Mouse (Mus musculus): ENCODE measurements around the gene Fam47e. TPM values are rescaled to one million over a fixed set of nuclear protein-coding genes. Genes with fewer than 3 reads are reported as not detected.
A peak's percentile ranks its signal among the peaks of the same experiment; 100 is the strongest.

Fam47e gene
- polyA plus RNA-seq, 1 experiment = 9.1 TPM

GRCm38 (mm10) chr5:92595026-92595425, 40.2 kb downstream of the Fam47e start:
- TF ChIP-seq POLR2A (IDR thresholded peaks at IDR 0.05; ENCODE audit: borderline replicate concordance, extremely low read depth, low read depth, low read length) = no peak
- TF ChIP-seq CTCF (IDR thresholded peaks at IDR 0.05; ENCODE audit: insufficient read depth, low read length) = no peak
- WGBS = 86% methylated on average over 5 of the region's 5 CpGs
- no peak for DNase-seq
- Histone ChIP-seq H3K4me1 (ENCODE audit: control insufficient read depth, insufficient read depth, low read length) (no peaks in the 10 kb centered on the region), H3K4me3 (replicated peaks; ENCODE audit: extremely low read depth, low read depth, low read length) (no peak overlapping the region)

- Histone ChIP-seq H3K4me3 (replicated peaks; ENCODE audit: extremely low read depth, low read depth, low read length) (no peak overlapping the region), H3K4me1 (ENCODE audit: control insufficient read depth, insufficient read depth, low read length) (no peaks in the 10 kb centered on the region)
- DNase-seq = no peak
- TF ChIP-seq POLR2A (IDR thresholded peaks at IDR 0.05; ENCODE audit: borderline replicate concordance, extremely low read depth, low read depth, low read length) (no peak), CTCF (IDR thresholded peaks at IDR 0.05; ENCODE audit: insufficient read depth, low read length) (no peak)
- 89% methylated on average over 8 of the region's 8 CpGs for WGBS
Observed at GRCm38 (mm10) chr5:92596865-92597264, 42.0 kb downstream of the Fam47e start.

GRCm38 (mm10) chr5:92599030-92599429, 44.2 kb downstream of the Fam47e start:
- Histone ChIP-seq H3K4me1 (ENCODE audit: control insufficient read depth, insufficient read depth, low read length) (no peaks in the 10 kb centered on the region), H3K4me3 (replicated peaks; ENCODE audit: extremely low read depth, low read depth, low read length) (no peak overlapping the region)
- WGBS = 67% methylated on average over 10 of the region's 10 CpGs
- DNase-seq = no peak
- TF ChIP-seq CTCF (IDR thresholded peaks at IDR 0.05; ENCODE audit: insufficient read depth, low read length) = no peak
- TF ChIP-seq POLR2A (IDR thresholded peaks at IDR 0.05; ENCODE audit: borderline replicate concordance, extremely low read depth, low read depth, low read length) = no peak

- H3K4me3 ChIP-seq (replicated peaks; ENCODE audit: extremely low read depth, low read depth, low read length) = peak within 1 kb of the TSS; percentile 62
- peak; percentile 66 for DNase-seq
- 1% methylated on average over 64 of the region's 69 CpGs for WGBS
- TF ChIP-seq POLR2A (IDR thresholded peaks at IDR 0.05; ENCODE audit: borderline replicate concordance, extremely low read depth, low read depth, low read length) = peak; percentile 32; the same call in 1 of the 2 replicates
- no peak for TF ChIP-seq CTCF (IDR thresholded peaks at IDR 0.05; ENCODE audit: insufficient read depth, low read length)
- H3K4me1 ChIP-seq (ENCODE audit: control insufficient read depth, insufficient read depth, low read length) = peaks cover 4% of the 10 kb centered on the region
Observed at GRCm38 (mm10) chr5:92602691-92603690, 48.1 kb downstream of the Fam47e start, which contains the start of gene Stbd1. Gene Stbd1 (plus strand): TSS chr5:92603041.

GRCm38 (mm10) chr5:92604452-92605247, 49.8 kb downstream of the Fam47e start:
- 33% methylated on average over 10 of the region's 10 CpGs for WGBS
- Histone ChIP-seq H3K4me1 (ENCODE audit: control insufficient read depth, insufficient read depth, low read length) (peaks cover 4% of the 10 kb centered on the region), H3K4me3 (replicated peaks; ENCODE audit: extremely low read depth, low read depth, low read length) (peak overlapping the region; percentile 10)
- TF ChIP-seq CTCF (IDR thresholded peaks at IDR 0.05; ENCODE audit: insufficient read depth, low read length) = no peak
- no peak for TF ChIP-seq POLR2A (IDR thresholded peaks at IDR 0.05; ENCODE audit: borderline replicate concordance, extremely low read depth, low read depth, low read length)
- DNase-seq = peak; percentile 41

GRCm38 (mm10) chr5:92607492-92608229, 52.8 kb downstream of the Fam47e start:
- DNase-seq = no peak
- 85% methylated on average over 5 of the region's 5 CpGs for WGBS
- H3K4me3 ChIP-seq (replicated peaks; ENCODE audit: extremely low read depth, low read depth, low read length) = no peak overlapping the region
- peaks cover 4% of the 10 kb centered on the region for H3K4me1 ChIP-seq (ENCODE audit: control insufficient read depth, insufficient read depth, low read length)
- TF ChIP-seq CTCF (IDR thresholded peaks at IDR 0.05; ENCODE audit: insufficient read depth, low read length) (no peak), POLR2A (IDR thresholded peaks at IDR 0.05; ENCODE audit: borderline replicate concordance, extremely low read depth, low read depth, low read length) (no peak)

- 90% methylated on average over 4 of the region's 4 CpGs for WGBS
- DNase-seq = no peak
- Histone ChIP-seq H3K4me1 (ENCODE audit: control insufficient read depth, insufficient read depth, low read length) (no peaks in the 10 kb centered on the region), H3K4me3 (replicated peaks; ENCODE audit: extremely low read depth, low read depth, low read length) (no peak overlapping the region)
- TF ChIP-seq CTCF (IDR thresholded peaks at IDR 0.05; ENCODE audit: insufficient read depth, low read length) (no peak), POLR2A (IDR thresholded peaks at IDR 0.05; ENCODE audit: borderline replicate concordance, extremely low read depth, low read depth, low read length) (no peak)
Observed at GRCm38 (mm10) chr5:92612756-92613155, 57.9 kb downstream of the Fam47e start.

GRCm38 (mm10) chr5:92621883-92622282, 67.0 kb downstream of the Fam47e start:
- DNase-seq = no peak
- TF ChIP-seq POLR2A (IDR thresholded peaks at IDR 0.05; ENCODE audit: borderline replicate concordance, extremely low read depth, low read depth, low read length) (no peak), CTCF (IDR thresholded peaks at IDR 0.05; ENCODE audit: insufficient read depth, low read length) (no peak)
- no peaks in the 10 kb centered on the region for H3K4me1 ChIP-seq (ENCODE audit: control insufficient read depth, insufficient read depth, low read length)
- 67% methylated on average over 5 of the region's 5 CpGs for WGBS
- no peak overlapping the region for H3K4me3 ChIP-seq (replicated peaks; ENCODE audit: extremely low read depth, low read depth, low read length)

GRCm38 (mm10) chr5:92627896-92628295, 73.0 kb downstream of the Fam47e start:
- Histone ChIP-seq H3K4me1 (ENCODE audit: control insufficient read depth, insufficient read depth, low read length) (no peaks in the 10 kb centered on the region), H3K4me3 (replicated peaks; ENCODE audit: extremely low read depth, low read depth, low read length) (no peak overlapping the region)
- TF ChIP-seq CTCF (IDR thresholded peaks at IDR 0.05; ENCODE audit: insufficient read depth, low read length) (no peak), POLR2A (IDR thresholded peaks at IDR 0.05; ENCODE audit: borderline replicate concordance, extremely low read depth, low read depth, low read length) (no peak)
- WGBS = 58% methylated on average over 7 of the region's 7 CpGs
- DNase-seq = no peak
